Mouse (Mus musculus) thymus, adult 2 months (tissue): ENCODE measurements at regions not wholly inside any gene's neighbourhood (a gene's known extent, or its start where the extent isn't known, plus 50 kb on each side); places are given as distances from the start of the nearest gene placed in this dataset.

ENCODE experiments used
- DNase-seq: peaks from one replicate; pipeline ENCODE4 v3.0.0; 2021
- H3K27ac ChIP-seq: fragments of 200-500 bp; 2 replicates; pipeline ENCODE4 v1.5.1; 2012; ENCODE audit warnings: low read length, control low read depth; ENCODE audit not compliant: control insufficient read depth, insufficient read depth
- H3K27me3 ChIP-seq: fragments of 200-500 bp; 2 replicates; pipeline ENCODE4 v1.6.1; 2012; ENCODE audit warnings: mild to moderate bottlenecking, low read length, moderate library complexity, mixed read lengths; ENCODE audit not compliant: control insufficient read depth, insufficient read depth
- H3K36me3 ChIP-seq: fragments of 200-500 bp; 2 replicates; pipeline ENCODE4 v1.6.1; 2012; ENCODE audit warnings: mild to moderate bottlenecking, low read length, moderate library complexity; ENCODE audit not compliant: control insufficient read depth, insufficient read depth
- H3K4me1 ChIP-seq: fragments of 200-500 bp; replicated peaks from 2 replicates; pipeline ENCODE4 v1.6.1; 2012; ENCODE audit warnings: low read length; ENCODE audit not compliant: control insufficient read depth, insufficient read depth
- H3K4me3 ChIP-seq: fragments of 200-500 bp; 2 replicates; pipeline ENCODE4 v1.5.1; 2012; ENCODE audit warnings: mild to moderate bottlenecking, low read length, control low read depth, moderate library complexity; ENCODE audit not compliant: control insufficient read depth, insufficient read depth
- CTCF ChIP-seq: fragments of 200-500 bp; IDR thresholded peaks from 2 replicates; pipeline ENCODE4 v1.5.1; 2012; ENCODE audit warnings: mild to moderate bottlenecking, control low read depth, low read length, moderate library complexity, borderline replicate concordance; ENCODE audit not compliant: control insufficient read depth, poor library complexity, insufficient read depth; ENCODE audit errors: extremely low read depth
- POLR2A ChIP-seq: fragments of 200-500 bp; IDR thresholded peaks from 2 replicates; pipeline ENCODE4 v1.6.1; 2012; ENCODE audit warnings: mild to moderate bottlenecking, low read length, control low read depth, moderate library complexity; ENCODE audit not compliant: control insufficient read depth, poor library complexity, insufficient read depth; ENCODE audit errors: extremely low read depth
- WGBS: fragments of 180-500 bp; shearing (Covaris S2); methylation state at CpG from one replicate; pipeline ENCODE4 v1.1.7; 2018; 5-methylcytosine and 5-hydroxymethylcytosine counted together

GRCm38 (mm10) chr2:105521841-105522240 lies 122.7 kb upstream of the Rcn1 start:
- no peak overlapping the region for H3K4me3 ChIP-seq
- H3K27ac ChIP-seq = no peak overlapping the region
- no peaks in the 10 kb centered on the region for H3K36me3 ChIP-seq
- TF ChIP-seq CTCF = no peak
- no peak for TF ChIP-seq POLR2A
- H3K4me1 ChIP-seq = no peaks in the 10 kb centered on the region
- no peaks in the 10 kb centered on the region for H3K27me3 ChIP-seq
- no peak for DNase-seq
- WGBS = 32% methylated on average over 4 of the region's 4 CpGs

GRCm38 (mm10) chr2:105523297-105523802 lies 124.2 kb upstream of the Rcn1 start:
- peak; percentile 3 for DNase-seq
- H3K36me3 ChIP-seq = no peaks in the 10 kb centered on the region
- no peaks in the 10 kb centered on the region for H3K4me1 ChIP-seq
- H3K27ac ChIP-seq = no peak overlapping the region
- no peak for TF ChIP-seq CTCF
- TF ChIP-seq POLR2A = no peak
- H3K4me3 ChIP-seq = no peak overlapping the region
- no peaks in the 10 kb centered on the region for H3K27me3 ChIP-seq
- WGBS = 8% methylated on average over 5 of the region's 5 CpGs

DNA sequence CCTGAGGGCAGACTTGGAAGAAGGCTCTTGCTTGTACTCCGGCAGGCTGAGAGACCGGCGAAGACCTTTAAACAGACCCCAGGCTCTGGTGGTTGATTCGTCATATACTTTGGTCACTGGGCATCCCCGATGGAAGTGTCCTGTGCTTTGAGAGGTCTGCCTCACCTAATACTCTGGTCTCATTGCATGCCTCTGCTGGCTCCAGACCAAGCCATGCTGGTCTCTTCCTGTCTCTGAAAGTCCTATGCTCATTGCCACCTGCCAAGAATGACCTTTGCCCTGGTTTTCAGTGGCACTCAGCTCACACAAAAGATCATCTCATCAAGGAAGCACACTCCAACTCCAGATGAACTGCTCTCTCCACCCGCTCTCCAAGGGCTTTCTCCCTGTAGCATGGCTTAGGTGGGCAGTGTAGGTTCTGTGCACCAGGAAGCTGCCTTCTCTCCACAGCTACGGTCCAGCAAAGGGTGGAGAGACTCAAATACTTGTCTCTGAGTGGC lies 126.0 kb upstream of the Rcn1 start:
- DNase-seq = no peak
- Histone ChIP-seq H3K4me1 (no peaks in the 10 kb centered on the region), H3K27ac (no peak overlapping the region), H3K4me3 (no peak overlapping the region), H3K36me3 (no peaks in the 10 kb centered on the region), H3K27me3 (no peaks in the 10 kb centered on the region)
- WGBS = 81% methylated on average over 7 of the region's 7 CpGs
- TF ChIP-seq POLR2A = no peak
- TF ChIP-seq CTCF = no peak

- H3K27me3 ChIP-seq = no peaks in the 10 kb centered on the region
- WGBS = 90% methylated on average over 8 of the region's 8 CpGs
- H3K36me3 ChIP-seq = no peaks in the 10 kb centered on the region
- no peak for DNase-seq
- H3K4me1 ChIP-seq = no peaks in the 10 kb centered on the region
- no peak overlapping the region for H3K27ac ChIP-seq
- no peak for TF ChIP-seq CTCF
- TF ChIP-seq POLR2A = no peak
- H3K4me3 ChIP-seq = no peak overlapping the region
These were observed 129.4 kb upstream of the Rcn1 start for GRCm38 (mm10) chr2:105528535-105528934.

GRCm38 (mm10) chr2:105544099-105544498 lies 124.6 kb upstream of the Pax6 start:
- TF ChIP-seq POLR2A = no peak
- TF ChIP-seq CTCF = no peak
- no peak for DNase-seq
- H3K27me3 ChIP-seq = no peaks in the 10 kb centered on the region
- H3K4me1 ChIP-seq = no peaks in the 10 kb centered on the region
- no peak overlapping the region for H3K27ac ChIP-seq
- no peaks in the 10 kb centered on the region for H3K36me3 ChIP-seq
- WGBS = 92% methylated on average over 13 of the region's 13 CpGs
- H3K4me3 ChIP-seq = no peak overlapping the region

- Histone ChIP-seq H3K4me3 (no peak overlapping the region), H3K36me3 (no peaks in the 10 kb centered on the region), H3K27ac (no peak overlapping the region), H3K4me1 (no peaks in the 10 kb centered on the region), H3K27me3 (no peaks in the 10 kb centered on the region)
- DNase-seq = no peak
- no peak for TF ChIP-seq POLR2A
- no peak for TF ChIP-seq CTCF
- WGBS = 90% methylated on average over 2 of the region's 2 CpGs
These were observed 116.6 kb upstream of the Pax6 start for GRCm38 (mm10) chr2:105552092-105552491.

DNA sequence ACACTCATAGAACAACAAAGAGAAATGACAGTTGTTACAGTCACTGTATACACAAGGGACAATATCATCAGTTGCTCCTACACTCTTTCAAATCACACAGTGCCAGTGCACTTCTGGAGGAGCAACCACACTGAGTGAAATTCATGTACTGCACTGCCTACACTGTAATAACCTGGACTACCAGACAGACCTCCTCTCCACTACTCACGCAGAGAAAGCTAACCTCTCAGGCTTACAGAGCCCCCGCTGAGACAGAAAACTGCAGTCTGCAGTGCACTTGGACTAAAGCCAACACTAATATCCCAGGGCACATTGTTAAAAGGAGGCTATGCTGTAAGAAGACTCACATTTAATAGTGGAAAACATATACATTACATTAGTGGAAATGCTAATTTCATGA lies 81.9 kb upstream of the Pax6 start:
- 66% methylated on average over 2 of the region's 2 CpGs for WGBS
- no peak for TF ChIP-seq POLR2A
- no peak for TF ChIP-seq CTCF
- DNase-seq = no peak
- no peaks in the 10 kb centered on the region for H3K36me3 ChIP-seq
- H3K4me1 ChIP-seq = no peaks in the 10 kb centered on the region
- no peaks in the 10 kb centered on the region for H3K27me3 ChIP-seq
- no peak overlapping the region for H3K4me3 ChIP-seq
- H3K27ac ChIP-seq = no peak overlapping the region
